Mouse (Mus musculus) telencephalon, adult 2 months (tissue): ENCODE results near the gene Gtf2a2.

Experiments
- DNase-seq: peaks from one replicate; pipeline ENCODE4 v3.0.0-alpha.2; 2011; ENCODE audit warnings: low read depth, low spot score

The Gtf2a2 gene

DNA sequence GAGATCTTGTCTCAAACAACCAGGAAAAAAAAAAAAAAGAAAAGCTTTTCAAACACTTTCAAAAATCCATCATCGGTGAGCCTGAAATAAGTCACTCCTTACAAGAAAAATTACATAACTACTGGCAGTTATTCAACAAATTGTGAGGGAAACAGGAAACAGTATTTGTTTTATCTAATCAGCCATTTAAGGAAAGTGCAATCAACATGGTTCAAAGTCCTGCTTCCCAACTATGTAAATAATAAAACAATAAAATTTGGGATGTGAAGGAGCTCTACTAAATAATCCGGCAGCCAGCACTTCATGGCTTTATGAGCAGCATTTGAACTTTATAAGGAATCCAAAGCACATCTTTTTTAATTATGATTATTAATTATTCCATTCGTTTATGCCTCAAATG, 49.7 kb downstream of the Gtf2a2 start:
- DNase-seq, result no peak

DNA sequence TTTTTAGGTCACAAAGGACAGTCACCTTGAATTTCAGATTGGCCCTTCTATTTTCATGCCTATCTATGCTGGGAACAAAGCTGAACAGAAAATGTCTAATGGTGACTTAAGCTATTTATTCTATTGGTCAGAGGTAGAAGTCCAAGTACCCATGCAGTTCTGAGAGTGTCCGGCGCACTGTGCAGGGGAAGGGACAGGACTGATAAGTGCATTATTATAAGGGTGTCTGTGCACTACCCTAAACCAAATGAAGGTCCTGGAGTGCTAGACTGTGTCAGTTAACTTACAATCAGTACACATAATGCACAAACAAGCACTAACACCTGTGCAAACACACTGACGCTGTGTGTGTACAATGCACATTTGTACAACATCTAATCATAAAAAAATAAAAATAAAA, 55.1 kb downstream of the Gtf2a2 start:
- no peak for DNase-seq

DNA sequence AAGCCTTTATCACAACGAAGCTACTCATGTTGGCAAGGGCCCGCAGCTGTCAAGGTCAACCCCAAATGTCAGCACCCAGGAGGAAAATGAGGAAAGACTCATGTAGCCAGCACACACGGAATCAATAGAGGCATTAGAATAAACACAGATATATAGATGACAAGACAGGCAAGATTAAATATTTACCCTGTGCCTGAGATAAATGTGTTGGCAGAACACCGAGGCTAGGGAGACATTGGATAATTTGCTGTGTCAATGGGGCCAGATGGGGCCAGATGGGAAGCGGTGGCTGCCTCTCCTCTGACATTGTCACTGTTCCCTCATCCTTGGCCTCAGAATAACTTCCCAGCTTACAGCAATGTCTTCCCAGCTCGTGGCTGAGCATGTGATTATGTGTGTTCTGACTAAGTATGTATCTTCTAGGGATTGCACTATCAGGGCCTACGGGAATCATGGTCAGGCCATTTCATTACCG, 57.6 kb downstream of the Gtf2a2 start:
- DNase-seq, result no peak

DNA sequence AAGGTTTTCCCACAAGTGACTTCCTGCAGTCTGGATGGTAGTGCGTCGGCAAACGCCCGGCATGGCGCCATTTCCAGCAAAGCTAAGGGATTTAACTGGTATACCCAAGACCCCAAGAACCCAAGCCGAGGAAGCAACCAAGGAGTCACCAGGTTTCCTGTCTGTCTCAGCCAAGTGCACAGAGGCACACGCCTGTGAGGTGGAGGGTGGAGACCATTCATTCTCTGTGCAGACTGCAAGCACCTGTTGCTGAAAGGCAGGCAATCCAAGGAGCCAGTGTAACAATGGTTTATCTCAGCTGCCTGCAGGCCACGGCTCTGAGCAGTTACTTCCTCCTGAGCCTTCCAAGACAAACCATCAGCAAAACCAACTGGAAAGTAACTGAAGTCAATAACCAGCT, 60.0 kb downstream of the Gtf2a2 start:
- DNase-seq, result no peak
